Mouse (Mus musculus): ENCODE data around the gene Tmem243.

The Tmem243 gene

DNA sequence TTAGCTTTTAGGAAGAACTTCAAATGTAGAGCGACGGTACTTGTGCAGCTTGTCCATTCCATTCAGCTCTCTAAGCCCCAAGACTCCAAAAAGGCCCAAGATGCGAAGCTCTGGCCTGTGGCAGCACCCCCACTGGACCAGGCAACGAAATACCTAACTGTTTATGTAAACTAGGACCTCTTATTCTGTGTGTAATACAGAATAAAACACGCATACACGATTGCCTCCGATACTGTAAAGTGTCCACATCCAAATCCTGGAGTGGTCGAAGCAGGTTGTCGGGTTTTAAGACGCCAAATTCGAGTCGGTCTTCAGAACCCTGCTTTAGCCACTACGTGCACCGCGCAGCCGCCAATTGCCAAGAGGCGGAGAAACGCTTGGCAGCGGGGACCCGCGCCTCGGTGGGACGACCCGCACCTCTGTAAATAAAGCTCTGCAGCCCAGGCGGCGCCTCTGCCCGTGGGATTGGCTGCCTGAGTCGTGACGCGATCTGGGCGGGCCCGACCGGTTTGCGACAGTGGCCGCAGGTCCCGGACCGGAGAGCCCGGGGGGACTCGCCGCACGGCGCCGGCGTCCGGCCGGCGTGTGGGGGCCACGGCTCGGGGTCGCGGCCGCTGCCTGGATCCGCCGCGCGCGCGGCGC, at the start of gene Tmem243:
Gene Tmem243 (plus strand): TSS at position 462 of the 642 bp plus-strand sequence.
- peak; percentile 89 for DNase-seq

DNA sequence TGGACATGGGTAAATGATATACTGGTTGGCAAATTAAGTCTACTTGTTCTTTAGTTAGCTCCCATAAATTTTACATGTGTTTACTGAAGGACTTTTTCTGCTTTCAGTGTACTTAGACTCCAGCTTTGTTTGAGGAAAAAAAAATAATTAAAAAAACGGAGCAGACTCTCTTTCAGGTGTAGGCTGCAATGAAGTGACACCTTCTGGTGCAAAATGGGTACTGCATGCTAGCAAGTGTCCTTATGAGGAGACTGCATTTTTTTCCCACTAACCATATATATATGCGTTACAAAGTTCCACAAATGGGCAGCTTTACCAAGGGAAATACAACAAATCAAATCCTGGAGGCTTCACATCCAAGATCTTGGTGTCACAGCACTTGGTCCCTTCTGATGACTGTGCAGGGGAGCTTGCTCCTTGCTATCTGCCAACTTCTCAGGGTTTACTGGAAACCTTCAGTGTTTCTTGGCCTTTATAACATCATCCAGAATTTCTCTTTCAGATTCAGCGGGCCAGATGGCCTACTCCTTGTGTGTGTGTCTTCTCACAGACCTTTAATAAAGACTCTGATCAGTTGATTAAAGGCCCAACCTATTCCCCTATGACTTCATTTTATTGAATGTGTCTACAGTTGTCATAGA, 44.3 kb upstream of the Tmem243 start:
- DNase-seq, result peak; percentile 64

GRCm38 (mm10) chr5:9057277-9057879, 43.1 kb upstream of the Tmem243 start:
- no peak for DNase-seq

- no peak for DNase-seq
These were observed 41.0 kb upstream of the Tmem243 start for GRCm38 (mm10) chr5:9059303-9060023.

DNA sequence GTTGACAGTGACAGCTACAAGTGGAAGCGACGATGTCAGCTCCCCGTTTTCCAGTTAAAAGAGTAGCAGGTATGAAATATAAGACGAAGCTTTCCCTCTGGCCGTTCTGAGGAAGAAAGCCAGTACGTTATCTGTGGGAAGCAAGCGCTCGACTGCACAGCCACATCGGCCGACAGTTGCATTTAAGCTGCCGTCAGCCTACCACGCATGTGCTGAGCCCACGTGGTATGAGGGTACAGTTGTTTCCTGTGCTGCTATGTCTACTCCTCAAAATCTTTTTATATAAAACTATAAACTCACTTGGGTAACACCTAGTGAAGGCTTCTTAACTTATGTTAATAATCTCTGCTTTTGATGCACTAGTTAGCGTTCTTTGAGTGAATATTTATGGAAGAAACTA, 40.2 kb upstream of the Tmem243 start:
- DNase-seq, result no peak

DNA sequence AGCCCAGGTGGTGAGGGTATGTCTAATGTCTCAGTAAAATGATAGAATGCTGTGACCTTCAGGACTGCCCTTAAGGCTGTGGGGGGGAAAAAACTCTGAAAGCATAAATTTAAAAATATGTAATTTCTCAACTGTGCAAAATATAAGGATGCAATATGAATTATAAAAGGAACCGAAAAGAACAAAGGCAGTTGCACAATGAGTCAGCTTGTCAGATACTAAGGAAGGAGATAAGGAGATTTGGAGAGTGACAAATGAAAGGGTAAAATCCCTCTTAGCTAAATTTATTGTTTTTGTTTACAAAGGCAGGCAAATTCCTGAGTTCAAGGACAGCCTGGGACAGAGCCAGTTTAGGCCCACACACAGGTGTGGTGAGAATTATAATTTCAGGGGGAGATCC, 36.3 kb upstream of the Tmem243 start:
- no peak for DNase-seq

- peak; percentile 16 for DNase-seq
These were observed 31.6 kb upstream of the Tmem243 start for GRCm38 (mm10) chr5:9068886-9069285.

DNA sequence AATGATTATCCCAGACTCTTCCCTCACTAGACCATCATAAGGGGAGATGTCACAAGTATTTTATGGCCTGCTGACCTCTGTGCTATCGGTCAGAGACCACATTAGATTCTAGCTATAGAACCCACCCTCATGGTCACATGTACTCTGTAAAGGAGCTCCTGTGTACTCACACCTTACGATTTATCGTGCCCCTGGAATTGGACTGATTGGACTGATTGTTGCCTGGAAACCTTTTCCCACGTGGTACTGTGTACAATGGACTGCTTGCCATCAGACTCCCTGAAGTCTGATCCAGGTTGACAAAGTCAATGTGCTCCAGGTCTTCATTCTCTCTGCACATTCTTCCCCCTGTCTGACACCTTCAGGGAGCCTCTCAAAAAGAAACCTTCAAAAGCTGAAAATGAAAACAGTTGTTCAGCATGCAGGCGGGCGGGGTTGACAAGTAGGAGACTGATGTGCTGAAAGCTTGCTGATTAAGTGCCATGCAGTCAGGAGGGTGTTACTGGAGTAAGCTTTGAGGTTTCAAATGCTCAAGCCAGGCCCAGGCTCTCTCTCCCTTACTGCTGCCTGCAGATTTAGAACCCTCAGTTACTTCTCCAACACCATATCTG, 30.8 kb upstream of the Tmem243 start:
- no peak for DNase-seq

DNA sequence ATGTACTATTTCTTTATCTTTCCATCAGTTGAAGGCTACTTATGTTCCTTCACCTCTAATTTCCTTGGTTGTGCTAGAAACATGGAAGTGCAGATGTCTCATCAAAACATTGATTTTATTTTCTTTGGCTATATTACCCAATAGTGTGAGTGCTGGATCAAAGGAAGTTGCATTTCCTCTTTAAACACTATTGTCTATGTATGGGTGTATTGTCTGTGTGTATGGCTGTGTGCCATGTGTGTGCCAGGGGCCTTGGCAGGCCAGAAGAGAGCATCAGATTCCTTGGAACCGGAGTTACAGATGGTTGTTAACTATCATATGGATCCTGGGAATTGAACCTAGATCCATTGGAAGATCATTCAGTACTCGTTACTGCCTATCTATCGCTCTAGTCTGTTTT, 29.1 kb upstream of the Tmem243 start:
- DNase-seq, result no peak

- DNase-seq, result no peak
These were observed 27.2 kb upstream of the Tmem243 start for GRCm38 (mm10) chr5:9073177-9073854.

DNA sequence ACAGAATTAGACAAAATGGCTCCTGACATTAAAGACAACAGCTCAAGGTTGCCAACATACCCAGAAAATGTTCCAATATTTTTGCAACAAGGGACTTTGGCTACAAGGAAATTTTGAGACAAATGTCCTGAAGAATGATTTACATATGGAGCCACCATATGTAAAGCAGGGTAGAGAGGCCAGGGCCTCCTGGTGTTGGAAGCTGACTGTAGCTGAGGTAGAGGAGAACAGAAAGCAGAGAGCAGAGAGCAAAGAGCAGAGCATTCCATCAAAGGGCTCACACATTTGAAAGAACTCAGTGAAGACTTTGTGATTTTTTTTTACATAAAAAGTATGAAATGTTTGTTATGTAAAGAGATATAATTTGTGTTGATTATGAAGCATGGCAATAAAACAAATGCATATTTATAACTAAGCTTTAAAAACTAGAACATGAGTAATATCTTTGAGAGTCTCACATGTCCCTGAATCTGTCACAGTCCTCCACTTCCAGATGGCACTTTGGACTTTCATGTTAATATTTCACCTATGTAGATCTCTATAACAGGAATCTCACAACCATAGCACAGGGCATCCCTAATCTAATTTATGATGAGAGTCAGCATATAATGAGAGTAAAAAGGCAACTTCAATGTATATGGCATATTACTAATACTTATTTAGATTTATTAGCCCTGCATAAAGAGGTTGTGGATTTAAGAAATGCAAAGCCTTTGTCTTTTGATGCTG, 20.5 kb upstream of the Tmem243 start:
- DNase-seq, result no peak

- no peak for DNase-seq
These were observed 13.3 kb upstream of the Tmem243 start for GRCm38 (mm10) chr5:9086924-9087719.

DNA sequence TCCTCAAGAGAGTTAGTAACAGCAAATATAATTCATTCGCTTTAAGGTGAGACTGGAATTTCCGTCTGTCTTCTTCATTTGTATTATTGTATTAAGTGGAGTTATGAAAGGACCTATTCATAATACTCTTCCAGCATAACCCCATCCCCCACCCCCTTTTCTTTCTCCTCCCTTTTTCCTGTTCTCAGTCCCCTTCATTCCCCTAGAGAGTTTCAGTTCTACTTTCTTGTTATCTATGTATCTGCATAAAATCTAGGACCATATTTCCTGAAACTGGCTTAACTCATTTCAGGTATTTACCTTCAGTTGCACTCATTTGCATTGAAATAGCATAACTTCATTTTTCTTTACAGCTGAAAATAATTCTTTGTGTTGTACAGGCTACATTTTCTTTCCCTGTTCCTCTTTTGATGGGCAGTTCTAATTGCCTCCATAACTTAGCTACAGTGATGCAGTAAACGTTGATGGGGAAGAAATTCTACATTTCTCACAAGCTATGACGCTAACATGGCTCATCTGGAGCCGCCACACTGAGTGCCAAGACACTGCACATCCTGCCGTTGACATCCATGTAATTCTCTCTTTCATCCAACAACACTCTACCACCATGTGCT, 9.9 kb upstream of the Tmem243 start:
- no peak for DNase-seq

DNA sequence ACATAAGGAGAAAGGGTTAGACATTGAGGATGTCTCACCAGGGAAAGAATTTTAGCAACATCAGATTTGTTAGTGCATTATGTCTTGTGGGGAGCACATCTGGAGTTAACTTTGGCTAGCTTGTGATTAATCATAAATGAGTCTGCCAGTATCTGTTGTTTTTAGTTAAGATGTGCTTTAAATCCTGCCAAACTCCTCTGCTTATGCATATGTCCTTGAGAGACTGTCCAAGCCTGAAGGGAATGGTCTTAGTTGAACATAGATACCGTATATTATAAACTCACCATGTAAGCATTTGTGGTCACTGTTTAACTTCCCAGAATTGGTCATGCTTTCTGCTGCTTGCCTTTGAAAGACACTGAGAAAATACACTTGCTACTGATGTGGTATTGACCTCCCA, 7.8 kb upstream of the Tmem243 start:
- DNase-seq, result no peak

DNA sequence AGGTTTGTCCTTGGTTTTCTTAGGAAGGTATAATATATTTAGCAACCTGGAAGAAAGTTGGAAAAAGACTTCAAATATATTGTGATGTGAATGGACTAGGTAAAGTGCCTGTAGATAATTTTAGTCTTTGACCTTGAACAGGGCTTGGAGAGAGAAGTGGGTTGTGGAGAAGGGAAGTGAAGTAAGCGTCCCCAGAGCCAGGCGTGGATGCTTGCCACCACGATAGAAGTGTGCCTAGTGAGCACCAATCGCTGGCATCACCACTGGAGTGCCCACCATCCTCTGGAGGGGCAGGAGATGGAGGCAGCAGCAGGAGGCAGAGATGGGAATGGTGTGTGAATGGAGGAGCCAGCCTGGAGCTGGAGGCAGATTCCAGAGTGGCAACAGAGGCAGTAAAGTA, 7.0 kb upstream of the Tmem243 start:
- no peak for DNase-seq

- peak; percentile 27 for DNase-seq
These were observed 657 bp downstream of the Tmem243 start for GRCm38 (mm10) chr5:9100849-9101801.

GRCm38 (mm10) chr5:9102696-9103095, 2.2 kb downstream of the Tmem243 start:
- DNase-seq, result no peak

GRCm38 (mm10) chr5:9103958-9104357, 3.5 kb downstream of the Tmem243 start:
- no peak for DNase-seq

GRCm38 (mm10) chr5:9106806-9107205, 6.3 kb downstream of the Tmem243 start:
- DNase-seq, result no peak
